Mouse (Mus musculus) erythroblast, embryonic 14.5 days (primary cell): ENCODE results near the gene Ddr1.

Experiments
- GATA1 ChIP-seq: IDR thresholded peaks from 2 replicates; pipeline ENCODE4 v1.6.1; 2012; ENCODE audit warnings: low read length, inconsistent platforms, mixed read lengths
- TAL1 ChIP-seq: IDR thresholded peaks from 3 replicates; pipeline ENCODE4 v1.6.1; 2012; ENCODE audit warnings: low read length, inconsistent platforms, mixed read lengths

DNA sequence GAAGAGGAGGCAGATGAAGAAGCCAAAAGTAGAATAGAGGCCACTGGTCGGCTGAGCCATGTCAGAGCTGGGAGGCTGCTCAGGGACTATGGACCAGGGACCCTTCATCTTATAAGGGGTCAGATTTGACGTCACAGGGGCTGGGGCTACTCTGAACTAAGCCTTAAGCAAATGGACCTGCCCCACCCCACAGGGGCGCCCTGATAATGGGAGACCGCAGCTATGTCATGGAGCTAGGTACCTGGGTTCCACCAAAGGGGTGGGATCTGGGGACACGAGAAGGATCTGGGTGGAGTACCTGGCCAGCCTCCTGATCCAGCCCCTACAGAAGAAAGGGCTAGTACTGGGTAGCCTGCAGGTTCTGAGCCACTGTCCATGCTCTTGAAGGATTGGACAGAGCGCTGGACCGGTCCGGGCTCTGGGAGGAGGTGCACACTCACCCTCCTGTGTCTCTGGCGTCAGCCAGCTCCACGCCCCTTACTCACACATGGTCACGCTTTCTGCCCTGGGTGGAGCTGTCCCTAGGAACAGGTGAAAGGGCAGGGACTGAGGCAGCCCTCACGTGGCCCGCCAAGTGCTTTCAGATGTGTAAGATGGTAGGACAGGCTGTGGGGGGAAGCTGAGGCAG lies 60.7 kb downstream of the Ddr1 start, which contains the start of gene Mucl3:
- TF ChIP-seq GATA1 (no peak), TAL1 (no peak)
